Mouse (Mus musculus): Measurements from ENCODE around the gene Tmf1. TPM values are rescaled to one million over a fixed set of nuclear protein-coding genes. Genes with fewer than 3 reads are reported as not detected.

Tmf1 gene
- 31.5 and 34.7 TPM in 2 replicates for polyA plus RNA-seq (2015; fragmentation: Nextera tagmentation; extraction: Ambion mirVana)

DNA sequence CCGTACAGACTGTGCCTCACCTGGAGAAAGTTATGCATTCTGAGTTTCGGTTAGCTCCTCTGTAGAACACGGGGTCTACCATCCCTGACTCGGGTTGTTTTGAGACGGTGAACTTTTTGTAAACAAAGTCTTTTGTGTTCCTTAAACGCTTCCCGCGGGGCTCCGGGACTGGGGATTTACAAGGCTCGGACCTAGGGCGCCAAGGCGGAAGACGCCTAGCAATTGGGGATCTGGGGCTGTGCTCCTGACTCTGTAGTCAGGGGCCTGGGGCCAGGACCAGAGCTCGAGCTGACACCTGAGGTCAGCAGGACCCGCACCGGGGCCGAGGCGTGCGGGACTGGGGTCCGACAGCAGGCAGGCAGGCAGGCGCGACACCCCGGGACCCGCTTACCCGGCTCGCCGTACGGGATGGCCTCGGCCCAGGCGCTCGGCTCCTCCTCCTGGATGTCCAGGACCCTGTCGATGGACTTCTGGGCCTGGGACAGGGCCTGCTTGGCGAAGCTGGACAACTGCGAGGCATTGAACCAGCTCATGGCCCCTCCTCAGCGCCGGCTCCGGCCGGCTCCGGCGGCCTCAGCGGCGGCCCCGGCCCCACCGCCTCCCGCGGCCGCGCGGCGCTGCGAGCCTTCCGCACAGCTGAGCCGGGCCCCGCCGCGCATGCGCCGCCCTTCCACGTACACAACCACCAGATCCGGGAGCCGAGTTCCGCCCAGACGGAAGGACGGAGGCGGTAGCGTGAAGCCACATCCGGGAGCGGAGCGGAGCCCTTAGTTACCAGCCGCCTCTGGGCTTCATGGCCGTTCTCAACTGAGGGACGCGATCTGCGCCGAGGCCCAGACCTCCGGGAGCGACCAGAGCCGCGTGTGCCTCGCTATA lies at the start of gene Tmf1:
TSS of gene Tmf1 (minus strand) at position 632 of the 876 bp plus-strand sequence.
- peak within 1 kb of the TSS; percentile 90 for H3K27ac ChIP-seq (ENCODE audit: low read depth, low read length)
- WGBS, result under 1% methylated on average over 79 of the region's 80 CpGs
- peak; percentile 99 for ATAC-seq
- H3K4me2 ChIP-seq (ENCODE audit: low read length), result peak within 1 kb of the TSS; percentile 74
- H3K4me1 ChIP-seq (ENCODE audit: control insufficient read depth, insufficient read depth, low read depth, low read length), result peaks cover 12% of the 10 kb centered on the region
- 0 out of 2 replicates have a peak, but pooled peaks cover 6% of the 10 kb centered on the region for H3K36me3 ChIP-seq (ENCODE audit: control insufficient read depth, insufficient read depth, low read length)
- H3K27me3 ChIP-seq (replicated peaks; ENCODE audit: control insufficient read depth, insufficient read depth, low read length), result no peaks in the 10 kb centered on the region
- H3K4me3 ChIP-seq (ENCODE audit: low read length), result peak within 1 kb of the TSS; percentile 96
- peak within 1 kb of the TSS; percentile 97 for H3K9ac ChIP-seq (ENCODE audit: low read depth, low read length)
- H3K9me3 ChIP-seq (ENCODE audit: control insufficient read depth, low read length), result no peaks in the 10 kb centered on the region

DNA sequence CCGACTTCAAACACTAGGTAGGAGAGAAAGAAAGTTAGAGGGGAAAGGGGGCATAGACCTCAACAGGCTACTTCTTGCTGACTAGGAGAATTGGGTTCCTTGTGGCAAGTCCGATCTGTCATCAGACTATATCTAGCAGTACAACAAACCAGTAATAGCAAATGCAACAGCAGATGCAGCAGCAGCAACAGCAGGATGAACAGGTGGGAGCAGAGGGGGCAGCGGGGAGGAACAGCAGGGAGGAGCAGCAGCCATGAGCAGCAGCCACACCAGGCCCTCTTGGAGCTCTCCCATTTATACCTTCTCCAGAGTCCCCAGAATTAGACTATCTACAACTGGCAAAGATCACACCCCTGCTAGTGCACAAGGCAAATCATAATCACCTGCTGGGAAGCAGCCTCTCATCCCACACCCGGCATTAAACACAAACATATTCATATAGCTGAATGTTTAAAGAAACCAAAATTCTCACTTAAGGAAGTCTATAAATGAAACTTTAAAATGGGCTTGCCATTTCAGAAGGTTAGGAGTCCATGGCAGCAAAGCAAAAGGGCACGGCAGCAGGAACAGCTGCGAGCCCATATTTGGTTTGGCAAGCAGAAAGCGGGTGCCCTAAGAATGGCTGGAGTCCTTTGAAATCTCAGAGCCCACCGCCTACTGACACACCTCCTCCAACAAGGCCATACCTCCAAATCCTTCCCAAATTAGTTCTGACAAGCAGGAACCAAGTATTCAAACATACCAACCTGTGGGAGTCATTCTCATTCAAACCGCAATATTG lies 48.3 kb upstream of the Tmf1 start:
- Histone ChIP-seq H3K27me3 (replicated peaks; ENCODE audit: control insufficient read depth, insufficient read depth, low read length) (no peaks in the 10 kb centered on the region), H3K4me3 (ENCODE audit: low read length) (no peak overlapping the region), H3K9ac (ENCODE audit: low read depth, low read length) (no peak overlapping the region), H3K27ac (ENCODE audit: low read depth, low read length) (no peak overlapping the region), H3K36me3 (ENCODE audit: control insufficient read depth, insufficient read depth, low read length) (peaks cover 8% of the 10 kb centered on the region; the same call in 1 of the 2 replicates), H3K9me3 (ENCODE audit: control insufficient read depth, low read length) (no peaks in the 10 kb centered on the region), H3K4me2 (ENCODE audit: low read length) (no peak overlapping the region), H3K4me1 (ENCODE audit: control insufficient read depth, insufficient read depth, low read depth, low read length) (no peaks in the 10 kb centered on the region)
- no peak for ATAC-seq
- 94% methylated on average over 9 of the region's 9 CpGs for WGBS

DNA sequence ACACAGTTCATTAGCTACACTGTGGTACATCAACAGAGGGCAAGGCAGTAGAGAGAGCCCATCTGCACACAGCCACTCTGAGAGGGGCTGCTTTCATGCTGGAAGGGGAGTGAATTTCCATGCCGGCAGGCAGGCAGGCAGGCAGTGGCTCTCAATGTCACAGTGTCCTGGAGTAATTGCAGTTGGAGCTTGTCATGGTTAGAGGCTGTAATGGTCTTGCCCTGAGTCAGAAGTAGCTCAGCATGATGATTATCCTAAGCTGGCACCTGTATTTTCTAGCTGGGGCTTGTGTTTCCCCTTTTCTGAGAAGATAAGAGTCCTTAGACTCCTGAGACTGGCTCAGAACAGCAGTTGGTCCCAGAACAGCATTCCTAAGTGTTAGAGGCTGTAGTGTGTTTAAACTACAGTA lies 47.2 kb upstream of the Tmf1 start:
- ATAC-seq, result peak; percentile 71; the same call in 1 of the 2 replicates
- 13% methylated on average over 1 of the region's 1 CpGs for WGBS
- Histone ChIP-seq H3K36me3 (ENCODE audit: control insufficient read depth, insufficient read depth, low read length) (peaks cover 5% of the 10 kb centered on the region; the same call in 1 of the 2 replicates), H3K9ac (ENCODE audit: low read depth, low read length) (no peak overlapping the region), H3K9me3 (ENCODE audit: control insufficient read depth, low read length) (no peaks in the 10 kb centered on the region), H3K4me3 (ENCODE audit: low read length) (no peak overlapping the region), H3K4me2 (ENCODE audit: low read length) (no peak overlapping the region), H3K27ac (ENCODE audit: low read depth, low read length) (no peak overlapping the region), H3K27me3 (replicated peaks; ENCODE audit: control insufficient read depth, insufficient read depth, low read length) (no peaks in the 10 kb centered on the region), H3K4me1 (ENCODE audit: control insufficient read depth, insufficient read depth, low read depth, low read length) (peaks cover 4% of the 10 kb centered on the region)

DNA sequence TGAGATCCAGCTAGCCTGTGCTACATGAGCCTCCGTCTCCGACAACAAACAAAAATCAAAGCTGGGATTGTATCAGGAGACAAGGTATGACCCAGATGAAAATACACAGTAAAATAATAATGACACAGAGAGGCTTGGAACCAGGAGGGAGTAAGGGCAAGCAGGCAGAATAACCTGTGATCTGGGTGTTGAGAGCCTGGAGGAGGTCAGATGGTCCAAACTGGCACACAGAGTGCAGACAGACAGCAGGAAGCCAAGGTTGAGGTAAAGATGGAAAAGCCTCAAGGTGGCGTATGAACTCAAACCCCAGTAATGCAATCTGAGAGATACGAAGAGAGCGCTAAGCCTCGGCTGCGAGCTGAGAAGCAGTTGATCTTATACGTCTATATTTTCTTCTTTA lies 45.6 kb upstream of the Tmf1 start:
- H3K36me3 ChIP-seq (ENCODE audit: control insufficient read depth, insufficient read depth, low read length), result no peaks in the 10 kb centered on the region
- H3K27ac ChIP-seq (ENCODE audit: low read depth, low read length), result no peak overlapping the region
- H3K9ac ChIP-seq (ENCODE audit: low read depth, low read length), result no peak overlapping the region
- no peak overlapping the region for H3K4me3 ChIP-seq (ENCODE audit: low read length)
- H3K9me3 ChIP-seq (ENCODE audit: control insufficient read depth, low read length), result no peaks in the 10 kb centered on the region
- H3K4me2 ChIP-seq (ENCODE audit: low read length), result no peak overlapping the region
- H3K4me1 ChIP-seq (ENCODE audit: control insufficient read depth, insufficient read depth, low read depth, low read length), result peaks cover 6% of the 10 kb centered on the region
- ATAC-seq, result no peak
- H3K27me3 ChIP-seq (replicated peaks; ENCODE audit: control insufficient read depth, insufficient read depth, low read length), result no peaks in the 10 kb centered on the region
- 95% methylated on average over 8 of the region's 8 CpGs for WGBS

DNA sequence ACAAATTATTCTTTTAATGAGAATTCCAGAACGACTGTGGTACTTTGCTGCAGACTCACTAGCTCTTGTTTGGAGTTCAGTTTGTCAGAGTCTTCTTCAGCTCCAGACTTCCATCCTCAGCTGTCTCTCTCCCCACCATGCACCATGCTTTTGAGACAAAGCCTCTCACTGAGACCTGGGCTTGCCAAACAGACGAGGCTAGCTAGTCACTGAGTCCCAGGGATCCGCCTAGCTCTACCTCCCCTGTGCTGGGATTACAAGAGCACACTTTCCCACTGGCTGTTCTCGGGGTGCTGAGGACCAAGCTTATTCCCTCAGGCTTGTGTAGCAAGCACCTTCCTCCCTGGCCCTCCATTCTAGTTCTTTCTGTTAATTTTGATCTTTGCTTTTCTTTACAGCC lies 44.6 kb upstream of the Tmf1 start:
- H3K9me3 ChIP-seq (ENCODE audit: control insufficient read depth, low read length), result no peaks in the 10 kb centered on the region
- WGBS, result 72% methylated on average over 4 of the region's 4 CpGs
- no peak overlapping the region for H3K4me2 ChIP-seq (ENCODE audit: low read length)
- no peak overlapping the region for H3K27ac ChIP-seq (ENCODE audit: low read depth, low read length)
- no peaks in the 10 kb centered on the region for H3K27me3 ChIP-seq (replicated peaks; ENCODE audit: control insufficient read depth, insufficient read depth, low read length)
- ATAC-seq, result no peak
- H3K36me3 ChIP-seq (ENCODE audit: control insufficient read depth, insufficient read depth, low read length), result no peaks in the 10 kb centered on the region
- H3K9ac ChIP-seq (ENCODE audit: low read depth, low read length), result no peak overlapping the region
- H3K4me1 ChIP-seq (ENCODE audit: control insufficient read depth, insufficient read depth, low read depth, low read length), result peaks cover 6% of the 10 kb centered on the region
- no peak overlapping the region for H3K4me3 ChIP-seq (ENCODE audit: low read length)

DNA sequence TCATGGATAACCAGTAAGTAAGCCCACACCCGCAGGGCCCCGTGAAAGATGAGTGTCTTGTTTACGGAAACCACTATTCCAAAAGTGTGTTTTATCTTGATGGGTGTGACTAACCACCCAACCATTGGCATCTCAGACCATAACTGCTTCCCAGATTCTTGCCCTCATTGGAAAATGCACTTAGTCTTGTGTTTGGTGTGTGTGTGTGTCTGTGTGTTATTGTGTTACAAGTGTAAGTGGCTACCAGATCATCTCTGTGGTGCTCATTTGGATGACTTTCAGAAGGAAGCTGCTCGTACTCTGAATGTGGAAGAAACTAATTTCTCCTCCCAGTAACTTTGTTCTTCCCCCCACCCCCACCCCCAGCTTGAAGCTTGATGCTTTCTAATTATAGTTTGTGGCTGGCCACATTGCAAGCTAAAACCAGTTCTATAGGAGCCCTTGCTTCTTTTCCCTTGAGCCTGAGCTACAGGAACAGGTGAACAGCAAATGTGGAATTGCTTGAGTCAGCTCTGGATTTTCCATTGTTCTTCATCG lies 44.1 kb upstream of the Tmf1 start:
- no peak for ATAC-seq

DNA sequence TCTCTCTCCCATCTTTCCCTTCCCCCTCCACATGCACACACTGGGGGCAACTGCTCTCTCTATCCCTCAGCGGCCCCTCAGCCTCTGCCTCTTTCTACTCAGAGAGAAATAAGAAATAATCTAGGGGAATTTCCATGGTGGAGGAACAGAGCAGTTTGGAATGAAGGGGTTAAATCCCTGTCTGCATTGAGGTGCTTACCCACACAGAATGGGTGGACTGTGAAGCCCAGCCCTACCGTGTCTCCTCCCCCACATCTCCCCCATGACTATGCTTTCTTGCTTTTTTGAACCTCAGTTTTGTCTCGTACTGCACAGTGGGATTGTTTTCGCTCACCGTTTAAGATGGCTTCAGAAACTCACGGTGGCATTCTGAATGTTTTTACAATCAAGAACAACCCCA lies 43.4 kb upstream of the Tmf1 start:
- no peak for ATAC-seq
- H3K27ac ChIP-seq (ENCODE audit: low read depth, low read length), result no peak overlapping the region
- H3K9ac ChIP-seq (ENCODE audit: low read depth, low read length), result no peak overlapping the region
- H3K4me2 ChIP-seq (ENCODE audit: low read length), result no peak overlapping the region
- no peaks in the 10 kb centered on the region for H3K27me3 ChIP-seq (replicated peaks; ENCODE audit: control insufficient read depth, insufficient read depth, low read length)
- WGBS, result 58% methylated on average over 6 of the region's 6 CpGs
- H3K9me3 ChIP-seq (ENCODE audit: control insufficient read depth, low read length), result no peaks in the 10 kb centered on the region
- no peak overlapping the region for H3K4me3 ChIP-seq (ENCODE audit: low read length)
- H3K4me1 ChIP-seq (ENCODE audit: control insufficient read depth, insufficient read depth, low read depth, low read length), result peaks cover 6% of the 10 kb centered on the region
- H3K36me3 ChIP-seq (ENCODE audit: control insufficient read depth, insufficient read depth, low read length), result no peaks in the 10 kb centered on the region

More for the DNA sequence above, 44.1 kb upstream of the Tmf1 start:
- Histone ChIP-seq H3K4me1 (ENCODE audit: control insufficient read depth, insufficient read depth, low read depth, low read length) (peaks cover 6% of the 10 kb centered on the region), H3K9me3 (ENCODE audit: control insufficient read depth, low read length) (no peaks in the 10 kb centered on the region), H3K4me2 (ENCODE audit: low read length) (no peak overlapping the region), H3K27ac (ENCODE audit: low read depth, low read length) (no peak overlapping the region), H3K27me3 (replicated peaks; ENCODE audit: control insufficient read depth, insufficient read depth, low read length) (no peaks in the 10 kb centered on the region), H3K9ac (ENCODE audit: low read depth, low read length) (no peak overlapping the region), H3K36me3 (ENCODE audit: control insufficient read depth, insufficient read depth, low read length) (no peaks in the 10 kb centered on the region), H3K4me3 (ENCODE audit: low read length) (no peak overlapping the region)
- 80% methylated on average over 5 of the region's 5 CpGs for WGBS

DNA sequence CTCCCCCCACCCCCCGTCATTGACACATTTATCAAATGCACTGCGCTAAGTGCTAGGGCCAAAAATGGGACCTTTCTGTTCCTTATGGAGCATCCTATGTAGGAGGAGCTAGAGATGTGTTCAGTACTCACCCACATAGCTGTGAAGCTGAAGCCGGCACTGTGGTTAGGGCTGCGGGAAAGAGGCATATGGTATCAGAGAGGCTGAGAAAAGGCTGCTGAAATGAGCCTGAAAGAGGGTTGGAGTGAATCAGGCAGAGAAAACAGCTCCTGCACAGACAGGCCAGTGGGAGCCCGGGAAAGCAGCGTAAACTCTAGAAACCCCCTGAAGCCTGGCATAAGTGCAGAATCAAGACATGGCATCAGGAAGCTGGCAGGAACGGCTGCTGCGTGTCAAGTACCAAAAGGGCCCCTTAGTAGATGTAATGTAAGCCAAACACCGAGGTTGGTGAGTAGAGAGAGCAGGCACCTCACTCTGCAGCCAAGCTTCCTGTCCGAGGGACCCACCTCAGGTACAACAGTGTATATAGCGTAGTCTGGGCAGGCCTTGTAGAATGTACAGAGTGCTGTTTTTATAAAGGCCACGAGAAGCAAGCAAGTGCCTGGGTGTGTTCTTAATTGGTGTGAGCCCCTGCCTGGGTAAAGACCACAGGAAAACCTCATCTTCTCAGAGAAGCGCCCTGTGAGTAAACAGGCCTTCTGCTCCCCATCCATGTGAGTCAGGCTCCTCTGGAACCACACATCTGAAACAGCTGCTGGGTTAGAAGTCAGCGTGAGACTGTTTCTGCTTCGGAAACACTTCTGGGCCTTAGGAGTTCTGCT lies 42.5 kb upstream of the Tmf1 start:
- H3K9ac ChIP-seq (ENCODE audit: low read depth, low read length), result peak overlapping the region; percentile 13; the same call in 1 of the 2 replicates
- WGBS, result 58% methylated on average over 15 of the region's 15 CpGs
- H3K9me3 ChIP-seq (ENCODE audit: control insufficient read depth, low read length), result no peaks in the 10 kb centered on the region
- peaks cover 6% of the 10 kb centered on the region for H3K4me1 ChIP-seq (ENCODE audit: control insufficient read depth, insufficient read depth, low read depth, low read length)
- no peaks in the 10 kb centered on the region for H3K27me3 ChIP-seq (replicated peaks; ENCODE audit: control insufficient read depth, insufficient read depth, low read length)
- no peaks in the 10 kb centered on the region for H3K36me3 ChIP-seq (ENCODE audit: control insufficient read depth, insufficient read depth, low read length)
- H3K4me3 ChIP-seq (ENCODE audit: low read length), result no peak overlapping the region
- H3K4me2 ChIP-seq (ENCODE audit: low read length), result no peak overlapping the region
- peak overlapping the region; percentile 23; the same call in 1 of the 2 replicates for H3K27ac ChIP-seq (ENCODE audit: low read depth, low read length)
- ATAC-seq, result peak; percentile 24; the same call in 1 of the 2 replicates

Measured in hindbrain, embryonic 16.5 days (tissue).